In the genomic region with DNA sequence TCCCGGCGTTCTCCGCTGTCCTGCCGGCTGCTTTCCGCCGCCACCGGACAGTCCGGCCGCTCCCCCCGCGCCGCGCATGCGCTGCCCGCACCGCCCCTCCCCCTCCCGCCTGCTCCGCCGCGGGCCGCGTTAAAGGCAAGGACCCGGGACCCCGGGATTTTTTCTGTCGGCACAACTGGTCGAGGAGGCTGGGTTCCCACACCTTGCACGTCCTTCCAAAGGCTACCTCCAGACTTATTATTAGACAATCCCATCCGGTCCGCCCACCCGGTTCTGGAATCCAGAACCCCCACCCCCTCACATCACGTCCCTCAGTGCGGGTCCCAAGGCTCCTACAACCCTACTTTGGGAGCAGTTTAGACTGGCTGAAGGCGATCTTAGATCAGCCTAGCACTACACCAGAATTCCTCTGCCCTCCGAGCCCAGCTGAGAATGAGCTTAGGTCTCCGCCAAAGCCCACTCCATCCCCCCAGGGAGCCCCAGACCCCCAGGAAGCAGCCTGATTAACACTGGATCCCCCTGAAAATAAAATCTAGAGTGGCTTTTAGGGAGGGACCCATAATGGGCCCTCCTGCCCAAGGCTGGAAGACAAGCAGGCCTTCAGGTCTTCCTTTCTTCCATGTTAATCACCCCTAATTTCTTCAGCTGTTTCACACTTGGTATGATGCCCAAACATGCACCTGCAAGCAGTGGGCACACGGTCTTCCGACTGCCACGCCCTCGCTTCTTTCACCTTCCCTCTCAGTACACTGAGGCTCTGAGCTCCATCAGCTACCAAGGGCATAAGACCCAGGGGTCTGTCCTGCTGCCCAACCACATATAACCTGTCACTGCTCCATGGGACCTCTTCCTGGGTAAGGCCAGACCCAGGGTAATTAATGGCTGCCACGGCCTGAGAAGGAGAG, we compare ENCODE assay signal across 8 mouse cellular contexts. TPM values are rescaled to one million over a fixed set of nuclear protein-coding genes. Genes with fewer than 3 reads are reported as not detected.
DNase-seq lines count a peak whose midpoint lies in the region; ATAC-seq and TF ChIP-seq lines count a peak whose summit lies in the region.

A gene (minus strand): TSS at position 18 of the 905 bp plus-strand sequence.

- ATAC-seq in erythroblast, adult 5-6 weeks (replicated peaks; ENCODE audit: low FRiP score, poor library complexity, severe bottlenecking): no peak
- ATAC-seq in intestine, postnatal 0 days: no peak
- peak; percentile 44 for ATAC-seq in limb, embryonic 12.5 days (ENCODE audit: insufficient number of reproducible peaks, insufficient read depth, low FRiP score, low TSS enrichment, low read depth)
- ATAC-seq in midbrain, embryonic 16.5 days: peak; percentile 67

- peak; percentile 80 for DNase-seq in embryo, embryonic 10 days (ENCODE audit: low spot score)
- DNase-seq in gastrocnemius, postnatal 4 days (ENCODE audit: low spot score in 2 of 2): peak; percentile 82 to 83
- peak; percentile 87 for DNase-seq in testis, postnatal 14 days (ENCODE audit: low spot score)

- no peaks in the 10 kb centered on the region for H3K9me3 ChIP-seq in erythroblast, embryonic 14.5 days (ENCODE audit: control insufficient read depth, low read length)
- H3K9me3 ChIP-seq in intestine, postnatal 0 days (ENCODE audit: control insufficient read depth): no peaks in the 10 kb centered on the region
- no peaks in the 10 kb centered on the region for H3K9me3 ChIP-seq in limb, embryonic 12.5 days
- no peaks in the 10 kb centered on the region for H3K9me3 ChIP-seq in midbrain, embryonic 16.5 days (replicated peaks; ENCODE audit: control insufficient read depth, low read length, poor library complexity, severe bottlenecking)

- 11% methylated on average over 39 of the region's 40 CpGs for WGBS in intestine, postnatal 0 days
- WGBS in limb, embryonic 12.5 days: 9% methylated on average over 38 of the region's 40 CpGs
- WGBS in midbrain, embryonic 16.5 days: 11% methylated on average over 36 of the region's 40 CpGs

- H3K9ac ChIP-seq in intestine, postnatal 0 days (ENCODE audit: low read depth, low read length): peak within 1 kb of the TSS; percentile 85
- peak within 1 kb of the TSS; percentile 93 for H3K9ac ChIP-seq in limb, embryonic 12.5 days (replicated peaks)
- peak within 1 kb of the TSS; percentile 94 for H3K9ac ChIP-seq in midbrain, embryonic 16.5 days (ENCODE audit: low read depth, low read length)

- peaks cover 74% of the 10 kb centered on the region for H3K27me3 ChIP-seq in erythroblast, embryonic 14.5 days (ENCODE audit: control insufficient read depth)
- no peaks in the 10 kb centered on the region for H3K27me3 ChIP-seq in intestine, postnatal 0 days (replicated peaks; ENCODE audit: control insufficient read depth, insufficient read depth, low read length)
- H3K27me3 ChIP-seq in limb, embryonic 12.5 days: no peaks in the 10 kb centered on the region
- H3K27me3 ChIP-seq in midbrain, embryonic 16.5 days (ENCODE audit: control insufficient read depth, insufficient read depth, low read depth, low read length): no peaks in the 10 kb centered on the region

- no peaks in the 10 kb centered on the region; the same call in 1 of the 2 replicates for H3K36me3 ChIP-seq in erythroblast, embryonic 14.5 days (ENCODE audit: control insufficient read depth)
- no peaks in the 10 kb centered on the region for H3K36me3 ChIP-seq in intestine, postnatal 0 days (ENCODE audit: control insufficient read depth, insufficient read depth)
- H3K36me3 ChIP-seq in limb, embryonic 12.5 days: 0 out of 2 replicates have a peak, but pooled peaks cover 3% of the 10 kb centered on the region
- no peaks in the 10 kb centered on the region for H3K36me3 ChIP-seq in midbrain, embryonic 16.5 days (ENCODE audit: control insufficient read depth, insufficient read depth, low read length)

- H3K4me2 ChIP-seq in intestine, postnatal 0 days (replicated peaks; ENCODE audit: low read depth): peak within 1 kb of the TSS; percentile 80
- H3K4me2 ChIP-seq in limb, embryonic 12.5 days: peak within 1 kb of the TSS; percentile 77
- H3K4me2 ChIP-seq in midbrain, embryonic 16.5 days (ENCODE audit: low read length): peak within 1 kb of the TSS; percentile 83

- no peak for TF ChIP-seq CTCF in intestine, postnatal 0 days (IDR thresholded peaks at IDR 0.05; ENCODE audit: low read depth)

- peaks cover 1% of the 10 kb centered on the region; the same call in 1 of the 2 replicates for H3K4me1 ChIP-seq in erythroblast, embryonic 14.5 days (ENCODE audit: control insufficient read depth)
- H3K4me1 ChIP-seq in intestine, postnatal 0 days (replicated peaks; ENCODE audit: control insufficient read depth, insufficient read depth, low read length): peaks cover 30% of the 10 kb centered on the region
- peaks cover 61% of the 10 kb centered on the region for H3K4me1 ChIP-seq in limb, embryonic 12.5 days (replicated peaks)
- peaks cover 50% of the 10 kb centered on the region for H3K4me1 ChIP-seq in midbrain, embryonic 16.5 days (ENCODE audit: control insufficient read depth, insufficient read depth, low read length)

- H3K4me3 ChIP-seq in erythroblast, embryonic 14.5 days (replicated peaks): peak within 1 kb of the TSS; percentile 53
- H3K4me3 ChIP-seq in intestine, postnatal 0 days (ENCODE audit: low read depth, low read length): peak within 1 kb of the TSS; percentile 88
- H3K4me3 ChIP-seq in limb, embryonic 12.5 days (replicated peaks): peak within 1 kb of the TSS; percentile 96
- peak within 1 kb of the TSS; percentile 88 for H3K4me3 ChIP-seq in midbrain, embryonic 16.5 days (ENCODE audit: low read depth, low read length)

- peak within 1 kb of the TSS; percentile 95 for H3K27ac ChIP-seq in intestine, postnatal 0 days (ENCODE audit: low read depth, low read length)
- peak within 1 kb of the TSS; percentile 82 for H3K27ac ChIP-seq in limb, embryonic 12.5 days
- peak within 1 kb of the TSS; percentile 81 for H3K27ac ChIP-seq in midbrain, embryonic 16.5 days (ENCODE audit: low read length)

RNA-seq across cellular contexts. Expression of the gene that starts here (rescaled TPM):
- 0.05 and 0.07 TPM in 2 replicates for polyA plus RNA-seq in erythroblast, embryonic 14.5 days (2012)
- total RNA-seq in erythroblast, adult 5-6 weeks (2015; ENCODE audit: low replicate concordance): not detected in 2 replicates
- total RNA-seq in erythroblast, adult 5-6 weeks (2017; ENCODE audit: low replicate concordance): not detected in 2 replicates
- total RNA-seq in gastrocnemius, postnatal 4 days (2021): 10 to 100 TPM; 35.1 to 36.5 TPM
- polyA plus RNA-seq in intestine, postnatal 0 days (2015; fragmentation: Nextera tagmentation; extraction: Ambion mirVana): 38.8 and 41.1 TPM in 2 replicates
- polyA plus RNA-seq in limb, embryonic 12.5 days (2016; fragmentation: Nextera tagmentation; extraction: Ambion mirVana): 39.5 and 39.7 TPM in 2 replicates
- polyA plus RNA-seq in midbrain, embryonic 16.5 days (2015; fragmentation: Nextera tagmentation; extraction: Ambion mirVana): 41.5 and 43.3 TPM in 2 replicates

Comparison
In these comparisons a context has a peak if more than half of its experiments do, and no peak if none do; other contexts are left out.
1. RNA of the gene that starts here (total RNA-seq): 35.1 to 36.5 TPM in gastrocnemius, postnatal 4 days; not detected in erythroblast, adult 5-6 weeks; every median in the first group is over 10 times any median in the second.
2. RNA of the gene that starts here (polyA plus RNA-seq): 41.5 to 43.3 TPM in midbrain, embryonic 16.5 days, 39.5 to 39.7 TPM in limb, embryonic 12.5 days and 38.8 to 41.1 TPM in intestine, postnatal 0 days; 0.05 to 0.07 TPM in erythroblast, embryonic 14.5 days; every median in the first group is over 10 times any median in the second.
3. ATAC-seq: peak in limb, embryonic 12.5 days (single experiment) and midbrain, embryonic 16.5 days (single experiment); none in erythroblast, adult 5-6 weeks (single experiment) and intestine, postnatal 0 days (single experiment).
4. Peak in every context shown above with its lines, with median percentiles within 50 percentile points of each other: H3K4me3 ChIP-seq, DNase-seq, H3K27ac ChIP-seq, H3K4me2 ChIP-seq and H3K9ac ChIP-seq.